Mouse (Mus musculus) spleen, embryonic (tissue): ENCODE data around the gene Ccdc96.

Source experiments
- CTCF ChIA-PET: fragments of 350-600 bp; sonication (Branson Sonifier 250); formaldehyde crosslinking; loops from one replicate; lab custom pipeline; 2022; lab: Charles Lee

Gene Ccdc96

DNA sequence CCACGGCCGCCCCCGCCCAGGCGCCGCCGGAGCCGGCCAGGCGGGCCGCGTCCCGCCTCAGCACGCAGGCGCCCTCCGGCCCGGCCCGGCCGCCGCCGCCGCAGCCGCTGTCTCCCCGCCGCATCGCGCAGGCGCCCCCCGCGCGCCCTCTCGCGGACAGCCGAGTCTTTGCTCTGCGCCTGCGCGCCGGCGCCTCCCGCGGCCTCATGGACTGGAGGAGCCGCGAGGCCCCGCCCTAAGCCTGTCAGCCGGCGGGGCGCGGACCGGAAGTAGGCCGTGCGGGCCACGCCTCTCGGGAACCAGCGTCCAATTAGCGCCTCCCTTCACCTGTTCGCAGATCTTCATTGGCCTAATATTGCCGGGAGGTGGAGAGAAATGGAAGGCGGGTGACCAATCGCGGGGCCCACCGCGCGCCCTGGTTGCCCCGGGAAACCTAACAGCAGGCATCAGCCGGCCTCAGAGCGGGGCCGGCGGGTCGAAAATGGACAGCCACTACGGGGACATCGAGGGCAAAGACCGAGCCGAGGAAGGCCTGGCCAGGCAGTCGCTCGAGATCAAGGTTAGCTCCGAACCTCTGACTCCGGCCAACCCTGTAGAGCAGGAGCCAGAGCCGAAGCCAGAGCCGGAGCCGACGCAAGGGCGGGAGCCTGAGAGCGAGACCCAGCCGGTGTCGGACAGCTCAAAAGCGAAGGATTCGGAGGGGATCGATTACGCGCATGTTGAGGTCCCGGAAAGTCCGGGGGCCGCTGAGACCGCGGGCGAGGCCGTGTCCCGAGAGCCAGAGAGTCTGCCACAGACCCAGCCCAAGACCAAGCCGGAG lies at the start of gene Ccdc96, which contains the start of gene Tada2b:
Gene Ccdc96 (plus strand): TSS at position 418 of the 820 bp plus-strand sequence.
Gene Tada2b (minus strand): TSS at position 115 of the 820 bp plus-strand sequence.
- CTCF ChIA-PET: interaction anchor here (1.9 kb wide), 1 partner anchor 10 kb away, joined by 7 read pairs; no protein-coding TSS in a partner anchor

DNA sequence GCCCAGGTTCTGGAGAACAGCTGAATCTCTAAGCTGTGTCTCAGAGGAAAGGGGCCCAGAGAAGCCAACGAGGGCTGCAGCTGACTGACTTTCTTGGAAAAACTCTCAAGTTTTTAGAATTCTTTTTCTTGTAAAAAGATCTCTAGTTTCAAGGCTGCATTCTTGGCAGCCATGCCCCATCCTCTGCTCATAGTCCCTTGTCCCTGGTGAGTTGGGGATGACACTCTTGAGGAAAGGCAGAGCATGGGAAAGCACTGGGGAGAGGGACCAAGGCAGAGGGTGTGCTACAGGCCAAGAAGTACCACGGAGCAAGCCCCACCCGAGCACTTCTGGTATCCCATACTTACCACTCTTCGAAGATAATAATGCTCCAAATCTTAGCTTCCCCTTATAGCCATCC lies 47.5 kb upstream of the Ccdc96 start:
- CTCF ChIA-PET: interaction anchor here (0.6 kb wide), 1 partner anchor 1742 kb away, joined by 10 read pairs; no protein-coding TSS in a partner anchor

DNA sequence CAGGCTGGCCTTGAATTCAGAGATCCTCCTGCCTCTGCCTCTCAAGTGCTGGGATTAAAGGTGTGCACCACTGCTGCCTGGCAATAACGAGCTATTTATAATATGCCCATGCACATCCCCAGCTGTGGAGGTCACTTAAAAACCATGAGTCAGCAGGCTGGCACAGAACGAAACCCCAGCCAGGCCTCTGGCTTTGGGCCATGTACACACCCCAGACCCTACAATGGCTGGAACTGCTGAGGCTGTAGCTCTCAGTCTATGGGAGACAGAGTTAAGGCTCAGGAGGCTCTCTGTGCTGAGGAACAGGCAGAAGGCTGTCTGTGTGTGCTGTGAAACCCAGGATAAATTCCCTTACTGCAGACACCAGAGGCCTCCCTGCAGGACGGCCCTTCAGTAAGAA lies 43.6 kb upstream of the Ccdc96 start:
- CTCF ChIA-PET: no interaction called here

DNA sequence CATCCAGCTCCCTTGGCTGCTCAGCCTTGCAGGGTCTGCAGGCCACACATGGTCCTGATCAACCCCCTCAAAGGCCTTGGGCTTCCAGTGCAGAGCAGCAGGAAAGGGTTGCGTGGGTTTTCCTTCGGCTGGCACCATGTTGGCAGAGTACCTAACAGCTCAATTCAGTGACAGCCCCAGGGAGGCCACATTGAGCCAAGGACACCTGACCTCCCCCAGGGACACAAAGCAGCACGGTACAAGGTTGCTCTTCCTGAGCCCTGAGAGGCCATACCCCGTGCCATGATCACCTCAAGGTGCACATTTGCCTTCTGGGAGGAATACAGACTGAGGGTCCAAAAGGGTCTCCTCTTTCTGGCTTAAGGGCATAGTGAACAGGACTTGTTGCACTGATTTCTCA lies 39.8 kb upstream of the Ccdc96 start:
- CTCF ChIA-PET: no interaction called here

DNA sequence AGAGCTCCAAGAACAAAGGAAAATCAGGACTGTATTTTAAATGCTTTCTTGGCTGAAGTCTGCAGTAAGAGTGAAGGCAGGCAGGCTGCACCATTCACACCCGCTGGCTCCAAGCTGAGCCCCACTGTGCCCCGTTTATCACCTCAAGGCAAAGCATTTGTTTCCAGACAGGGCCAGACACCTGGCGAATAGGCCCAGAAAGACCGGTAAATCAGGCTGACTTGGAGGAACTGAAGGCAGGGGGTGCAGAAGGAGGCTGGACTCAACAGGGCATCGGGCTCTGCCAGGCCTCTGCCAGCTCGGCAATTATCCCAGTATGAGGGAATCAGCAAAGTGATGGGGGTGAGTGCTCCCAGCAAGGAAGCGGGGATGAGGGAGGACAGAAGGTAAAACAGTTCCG lies 39.4 kb upstream of the Ccdc96 start:
- CTCF ChIA-PET: no interaction called here

DNA sequence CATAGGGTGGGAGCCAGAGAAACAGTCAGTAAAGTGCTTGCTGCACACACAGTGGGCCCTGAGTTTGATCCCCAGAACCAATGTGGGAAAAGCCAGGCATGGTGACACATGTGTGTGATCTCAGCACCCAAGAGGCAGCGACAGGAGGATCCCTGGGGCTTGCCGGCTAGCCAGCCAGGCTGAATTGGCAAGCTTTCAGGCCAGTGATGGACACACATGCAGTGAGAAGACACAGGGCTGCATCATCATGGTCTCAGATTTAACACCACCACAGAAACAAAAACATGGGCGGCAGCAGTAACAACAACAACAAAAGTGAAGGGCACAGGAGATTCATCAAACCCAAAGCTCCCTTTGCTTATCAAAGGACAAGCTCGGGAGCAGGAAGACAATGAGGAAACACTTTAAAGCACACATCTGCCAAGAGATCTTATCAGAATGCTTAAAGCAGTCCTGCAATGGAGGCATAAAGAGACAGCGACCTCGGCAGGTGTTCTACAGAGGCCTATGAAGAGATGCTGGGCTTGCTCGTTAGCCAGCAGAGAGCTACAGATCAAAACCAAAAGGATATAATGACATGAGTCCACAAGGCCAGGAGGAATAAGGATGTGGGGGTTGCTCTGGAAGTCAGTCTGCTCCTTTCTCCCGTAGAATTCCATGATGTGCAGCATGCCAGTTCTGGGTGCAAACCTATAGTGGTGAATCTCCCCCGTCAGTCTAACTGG lies 38.1 kb upstream of the Ccdc96 start:
- CTCF ChIA-PET: no interaction called here

DNA sequence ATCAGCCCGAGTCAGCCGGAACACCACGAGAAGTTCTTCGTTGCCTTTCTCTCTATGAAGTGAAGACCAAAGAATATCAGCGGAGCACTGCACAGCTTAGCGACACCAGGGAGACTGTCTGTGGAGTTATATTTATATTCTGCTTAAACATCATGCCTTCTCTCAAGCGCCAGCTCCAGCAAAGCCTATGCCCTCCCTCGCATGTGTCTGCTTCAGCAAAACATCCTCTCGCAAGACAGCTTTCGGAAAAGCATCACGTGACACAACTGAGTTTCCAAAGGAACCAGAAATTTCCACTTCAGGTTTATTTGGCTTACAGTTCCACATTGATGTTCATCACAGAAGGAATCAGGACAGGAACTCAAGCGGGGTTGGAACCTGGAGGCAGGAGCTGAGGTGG lies 36.5 kb upstream of the Ccdc96 start:
- CTCF ChIA-PET: no interaction called here

DNA sequence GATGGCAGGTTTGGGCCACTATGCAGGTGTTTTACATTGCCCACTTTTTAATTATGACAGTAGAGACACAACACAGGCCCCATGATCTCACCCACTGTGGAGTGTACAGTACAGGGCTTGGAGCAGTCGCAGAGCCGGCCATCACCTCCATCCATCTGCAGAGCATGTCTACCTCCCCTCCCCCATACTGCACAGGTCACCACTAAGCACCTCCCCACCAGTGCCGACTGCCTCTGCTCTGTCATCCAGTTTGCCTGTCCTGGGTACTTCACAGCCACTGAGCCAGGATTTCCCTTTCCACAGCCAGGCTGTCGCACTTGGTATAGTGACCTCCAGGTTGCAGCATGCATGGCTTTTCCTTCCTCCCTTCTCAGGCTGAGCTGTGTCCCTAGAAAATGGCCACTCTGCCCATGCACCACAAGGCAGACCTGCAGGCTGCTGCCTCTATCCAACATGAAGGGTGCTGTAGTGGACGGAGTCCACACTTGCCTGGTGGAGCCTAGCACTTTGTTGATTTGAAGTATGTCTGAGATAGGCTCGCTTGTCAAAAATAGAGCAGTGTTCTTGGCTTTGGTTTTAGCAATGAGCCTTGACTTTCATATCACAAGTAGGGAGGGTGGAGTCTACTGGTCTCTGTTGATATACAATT lies 34.6 kb upstream of the Ccdc96 start:
- CTCF ChIA-PET: interaction anchor here (0.9 kb wide), 1 partner anchor 255 kb away, joined by 3 read pairs; no protein-coding TSS in a partner anchor

DNA sequence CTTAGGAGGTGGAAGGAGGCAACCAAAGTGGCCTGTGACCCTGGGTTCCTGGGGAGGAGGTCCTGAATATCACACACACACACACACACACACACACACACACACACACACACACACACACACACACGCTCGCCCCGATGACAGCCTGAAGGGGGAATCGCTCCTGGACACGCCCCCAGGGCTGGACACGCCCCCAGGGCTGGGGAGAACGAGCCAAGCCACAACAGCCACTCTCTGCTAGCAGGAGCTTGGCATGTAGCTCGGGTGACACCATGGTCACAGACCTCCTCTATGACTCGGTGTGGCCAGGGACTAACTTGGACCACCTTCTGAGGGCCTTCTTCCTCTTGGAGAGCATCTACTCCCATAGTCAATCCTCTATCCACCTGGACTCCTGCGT lies 33.3 kb upstream of the Ccdc96 start:
- CTCF ChIA-PET: no interaction called here

DNA sequence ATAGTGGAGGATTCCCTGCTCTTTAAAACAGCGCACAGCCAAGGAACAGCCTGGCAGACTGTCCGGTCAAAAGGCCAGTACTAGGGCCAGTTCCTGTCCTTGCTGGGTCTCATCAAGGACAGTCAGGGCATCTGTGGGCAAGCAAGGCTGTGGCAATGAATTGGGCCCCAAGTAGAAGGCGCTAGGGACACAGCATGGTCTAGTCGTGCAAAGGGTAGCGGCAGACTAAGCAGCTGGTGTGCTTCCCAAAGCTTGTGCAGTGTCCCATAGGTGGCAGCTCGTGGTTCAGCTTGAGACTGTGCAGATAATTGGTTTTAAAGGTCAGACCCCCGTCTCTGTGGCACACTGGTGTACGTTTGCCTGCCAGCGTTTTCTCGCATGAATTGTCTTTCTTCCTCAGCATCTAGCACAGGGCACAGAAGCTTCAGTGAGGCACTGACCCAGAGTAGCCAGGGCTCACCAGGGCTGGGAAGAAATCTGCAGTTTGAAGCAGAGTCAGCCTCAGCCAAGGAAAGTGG lies 32.5 kb upstream of the Ccdc96 start:
- CTCF ChIA-PET: no interaction called here

DNA sequence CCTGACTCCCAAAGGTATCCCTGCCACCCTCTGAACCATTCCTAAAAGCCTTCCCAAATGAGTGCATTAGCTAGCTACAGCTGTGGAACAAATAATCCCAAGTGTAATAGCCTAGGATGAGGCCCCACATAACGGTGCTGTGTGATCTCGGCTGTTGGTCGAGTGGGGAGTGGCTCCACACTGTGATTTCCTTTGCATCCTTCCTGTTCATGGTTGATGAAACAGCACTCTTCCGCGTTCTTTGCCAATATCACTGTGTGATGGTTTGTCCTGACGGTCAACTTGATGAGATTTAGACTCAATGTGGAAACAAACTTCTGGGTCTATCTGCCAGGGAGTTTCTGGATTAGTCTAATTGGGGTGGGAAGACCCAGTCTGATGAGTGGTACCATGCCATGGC lies 31.6 kb upstream of the Ccdc96 start:
- CTCF ChIA-PET: no interaction called here

DNA sequence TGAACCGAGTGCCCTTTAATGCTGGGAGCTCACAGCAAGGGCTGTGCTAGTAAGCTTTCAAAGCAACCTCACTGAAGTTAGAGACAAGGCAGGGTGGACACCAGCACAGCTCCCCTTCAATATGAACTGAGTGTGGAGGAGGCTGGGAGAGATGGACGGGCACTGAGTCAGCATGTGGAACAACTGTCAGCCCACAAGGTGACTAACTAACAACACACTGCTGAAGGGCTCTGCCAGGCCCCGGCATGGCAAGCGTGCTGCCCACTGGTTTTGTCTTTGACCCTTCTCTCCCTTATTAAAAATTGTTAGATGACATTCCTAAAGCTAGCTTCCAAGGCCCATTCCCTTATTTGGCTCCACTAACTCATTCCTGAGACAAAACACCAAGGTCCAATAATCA lies 26.7 kb upstream of the Ccdc96 start:
- CTCF ChIA-PET: interaction anchor here (0.7 kb wide), 1 partner anchor 26 kb away, joined by 3 read pairs; no protein-coding TSS in a partner anchor

DNA sequence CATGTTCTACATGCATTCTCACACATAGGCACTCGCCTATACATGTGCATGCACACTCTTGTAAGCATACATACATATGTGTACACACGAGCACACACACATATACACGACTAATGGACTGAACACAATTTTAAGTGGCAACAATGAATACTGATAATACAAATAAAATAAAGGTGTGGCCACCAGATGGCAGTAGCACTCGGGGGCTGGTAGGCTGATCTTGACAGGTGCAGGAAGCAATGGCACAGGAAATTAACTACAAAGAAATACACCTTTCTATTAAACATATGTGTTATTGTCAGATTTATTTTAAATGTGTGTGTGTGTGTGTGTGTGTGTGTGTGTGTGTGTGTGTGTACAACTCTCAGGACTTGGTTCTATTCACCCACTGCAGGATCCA lies 25.5 kb upstream of the Ccdc96 start:
- CTCF ChIA-PET: no interaction called here

DNA sequence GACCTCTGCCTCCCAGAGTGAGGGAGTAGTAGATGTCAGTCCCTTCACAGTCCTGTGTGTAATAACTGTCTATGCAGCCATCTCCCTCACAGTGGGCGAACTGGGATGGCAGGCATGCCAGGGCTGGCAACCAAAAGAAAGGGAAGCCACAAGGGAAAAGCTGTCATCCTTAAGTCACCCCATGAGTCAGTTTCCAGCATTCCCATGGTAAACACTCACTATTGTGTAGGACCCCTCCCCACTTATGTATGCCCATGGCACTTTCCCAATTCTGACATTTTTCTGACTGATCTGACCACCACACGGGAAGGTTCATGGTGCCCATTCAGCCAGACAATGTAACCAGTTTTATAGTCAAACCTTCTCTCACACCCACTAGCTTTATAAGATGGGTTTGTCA lies 23.7 kb upstream of the Ccdc96 start:
- CTCF ChIA-PET: no interaction called here

DNA sequence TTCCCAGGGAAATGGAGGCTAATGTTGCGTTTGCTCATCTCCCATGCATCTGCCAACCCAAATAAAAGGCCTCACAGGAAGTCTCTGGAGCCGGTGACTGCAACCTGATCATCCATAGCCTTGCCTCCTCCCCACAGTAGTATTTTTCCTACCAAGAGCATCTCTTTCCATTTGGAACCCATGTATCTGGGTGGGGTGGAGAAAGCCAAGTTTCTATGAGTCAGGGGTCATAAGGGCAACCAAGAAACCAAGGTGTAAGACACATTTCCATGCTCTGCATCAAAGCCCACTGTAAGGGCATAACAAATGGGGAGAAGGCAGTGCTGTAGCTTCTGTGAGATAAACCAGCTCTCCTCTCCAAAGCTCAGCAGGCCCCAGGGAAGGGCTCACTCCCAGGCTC lies 23.2 kb upstream of the Ccdc96 start:
- CTCF ChIA-PET: no interaction called here

DNA sequence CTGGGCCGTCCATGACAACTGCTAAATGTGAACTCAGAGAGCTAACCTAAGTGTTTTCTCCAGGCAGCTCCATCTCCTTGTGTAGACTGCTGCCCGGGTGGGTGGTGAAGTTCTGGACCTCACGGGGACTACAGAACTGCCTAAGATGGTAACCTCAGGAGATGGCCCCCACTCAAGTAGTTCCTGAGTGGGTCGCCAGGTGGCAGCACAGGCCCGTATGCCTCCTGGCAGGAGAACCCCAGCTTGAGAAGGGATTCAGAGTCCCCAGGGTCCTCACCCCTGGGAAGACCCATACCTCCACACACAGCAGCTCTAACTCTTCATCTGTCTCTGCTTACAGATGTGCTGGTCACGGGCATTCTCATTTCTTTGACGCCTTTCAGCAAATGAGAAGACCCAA lies 21.6 kb upstream of the Ccdc96 start:
- CTCF ChIA-PET: interaction anchor here (0.7 kb wide), 1 partner anchor 20 kb away, joined by 3 read pairs; no protein-coding TSS in a partner anchor

DNA sequence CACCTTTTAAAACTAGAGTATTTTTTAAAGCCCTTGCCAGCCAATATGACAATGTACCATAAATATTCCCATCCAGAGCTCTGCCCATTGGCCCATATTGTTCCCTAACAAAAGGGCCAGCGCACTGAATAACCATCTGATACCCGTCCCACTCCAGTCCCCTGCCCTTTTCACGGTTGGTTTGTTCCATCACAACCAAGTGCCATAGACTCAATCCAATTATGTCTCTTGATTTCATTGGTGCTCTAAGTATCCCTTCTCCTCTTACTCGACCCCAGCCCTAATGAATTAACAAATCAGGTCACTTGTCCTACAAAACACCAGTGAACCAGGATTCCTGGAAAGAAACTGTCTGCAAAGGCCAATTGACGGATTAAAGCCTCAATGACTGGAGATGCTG lies 21.0 kb upstream of the Ccdc96 start:
- CTCF ChIA-PET: interaction anchor here (0.7 to 0.8 kb wide), 2 partner anchors 12 to 20 kb away, joined by 3 to 8 read pairs; no protein-coding TSS in a partner anchor

DNA sequence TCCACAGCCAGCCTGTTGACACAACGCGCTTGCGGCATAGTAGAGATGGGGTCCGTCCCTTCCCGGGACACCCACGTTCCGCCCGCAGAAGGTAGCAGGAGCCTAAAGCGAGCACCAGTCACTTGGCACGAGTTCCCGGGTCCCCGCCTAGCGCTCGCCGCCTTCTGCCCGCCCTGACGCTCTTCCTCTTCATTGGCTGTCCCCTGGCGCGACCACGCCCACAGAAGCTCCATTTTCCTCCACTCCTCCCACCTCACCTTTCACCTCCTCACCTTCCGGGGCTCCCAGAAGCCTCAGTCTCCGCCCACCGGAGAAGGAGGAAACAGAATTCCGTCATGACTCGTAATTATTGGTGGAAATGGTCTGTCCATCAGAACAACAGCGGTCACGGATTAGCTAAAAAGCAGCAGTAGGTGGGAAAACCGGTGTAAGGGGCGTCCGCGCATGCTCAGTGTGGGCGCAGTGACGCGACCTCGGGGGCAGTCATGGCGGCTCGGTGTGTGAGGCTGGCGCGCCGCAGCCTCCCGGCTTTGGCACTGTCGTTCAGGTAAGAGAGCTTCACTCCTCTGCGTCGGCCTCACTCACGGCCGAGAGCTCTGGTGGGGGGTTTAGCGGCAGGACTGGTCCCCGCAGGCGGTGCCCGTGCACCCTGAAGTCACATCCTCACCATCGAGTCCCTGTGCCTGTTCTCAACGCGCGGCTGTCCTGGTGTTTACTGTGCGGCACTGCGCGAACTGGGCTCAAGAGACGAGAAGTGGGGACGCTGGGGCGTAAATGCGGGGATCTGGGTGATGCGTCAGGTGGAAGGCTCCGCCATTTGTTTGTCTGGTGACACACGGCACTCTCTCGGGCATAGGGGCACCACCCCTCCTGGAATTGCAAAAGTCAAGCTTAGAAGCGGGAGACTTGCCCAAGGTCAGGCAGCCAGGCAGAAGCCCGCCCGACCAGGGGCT lies 19.4 kb upstream of the Ccdc96 start, which contains the start of gene Grpel1:
Gene Grpel1 (plus strand): TSS at position 290 of the 953 bp plus-strand sequence.
- CTCF ChIA-PET: interaction anchor here (0.7 to 1.3 kb wide), 4 partner anchors 13 to 314 kb away, joined by 3 to 4 read pairs (median 3); no protein-coding TSS in a partner anchor

DNA sequence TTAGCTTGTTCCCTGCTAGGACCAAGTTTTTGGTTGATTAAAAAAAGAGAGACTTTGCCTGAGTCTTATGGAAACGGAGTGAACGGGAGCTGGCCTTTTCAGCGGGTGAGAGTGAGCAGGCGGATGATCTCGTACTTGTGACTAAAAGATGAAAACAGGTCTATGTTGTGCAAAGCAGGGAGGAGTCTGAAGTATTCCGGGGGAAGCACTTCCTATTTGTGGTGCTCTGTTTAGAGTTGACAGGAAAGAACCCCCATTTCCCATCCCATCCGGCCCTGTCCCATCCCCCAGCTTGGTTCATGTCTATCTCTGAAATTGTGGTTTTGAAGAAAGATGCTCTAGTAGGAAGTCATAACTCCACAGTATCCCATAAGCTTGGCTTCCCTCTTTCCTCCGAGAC lies 18.5 kb upstream of the Ccdc96 start:
- CTCF ChIA-PET: interaction anchor here (1.0 to 1.3 kb wide), 2 partner anchors 12 to 60 kb away, joined by 3 read pairs; no protein-coding TSS in a partner anchor

DNA sequence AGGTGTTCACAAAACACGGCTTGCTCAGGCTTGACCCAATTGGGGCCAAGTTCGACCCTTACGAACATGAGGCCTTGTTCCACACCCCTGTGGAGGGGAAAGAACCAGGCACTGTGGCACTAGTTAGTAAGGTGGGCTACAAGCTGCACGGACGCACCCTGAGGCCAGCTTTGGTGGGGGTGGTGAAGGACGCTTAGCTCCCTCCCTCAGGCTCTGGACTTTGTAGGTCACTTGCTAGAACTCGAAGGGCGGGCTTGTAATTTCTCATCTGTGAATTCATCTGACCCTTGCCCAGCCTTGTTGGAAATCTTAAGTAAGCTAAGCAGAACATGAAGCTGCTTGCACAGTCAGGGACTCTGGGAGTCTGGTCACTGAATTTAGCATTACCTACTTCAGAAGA lies 13.2 kb upstream of the Ccdc96 start:
- CTCF ChIA-PET: no interaction called here
